Mouse (Mus musculus) forebrain, embryonic 13.5 days (tissue): ENCODE data around the gene Prelp. TPM values are rescaled to one million over a fixed set of nuclear protein-coding genes. Genes with fewer than 3 reads are reported as not detected.
A peak's percentile ranks its signal among the peaks of the same experiment; 100 is the strongest.
"Not testable (repeated sequence)": the region's sequence is repeated elsewhere in the genome, so short reads cannot be mapped to it uniquely, and the experiment has no call there.

Source experiments
- ATAC-seq: fragments of 200-750 bp; cut with Nextera tagmentation; 2 replicates; pipeline ENCODE4 v1.8.0; 2017
- H3K27ac ChIP-seq: fragments of 300-500 bp; sonication (generic); 2 replicates; pipeline ENCODE4 v1.5.1; 2015; ENCODE audit warnings: inconsistent platforms, mild to moderate bottlenecking, moderate library complexity
- H3K27me3 ChIP-seq: fragments of 300-500 bp; sonication (generic); 2 replicates; pipeline ENCODE4 v1.6.1; 2015; ENCODE audit warnings: mild to moderate bottlenecking, inconsistent platforms
- H3K36me3 ChIP-seq: fragments of 300-500 bp; sonication (generic); 2 replicates; pipeline ENCODE4 v1.6.1; 2015; ENCODE audit warnings: mild to moderate bottlenecking, inconsistent platforms; ENCODE audit not compliant: poor library complexity, severe bottlenecking
- H3K4me1 ChIP-seq: fragments of 300-500 bp; sonication (generic); 2 replicates; pipeline ENCODE4 v1.6.1; 2015; ENCODE audit warnings: inconsistent platforms
- H3K4me2 ChIP-seq: fragments of 300-500 bp; sonication (generic); 2 replicates; pipeline ENCODE4 v1.6.1; 2015; ENCODE audit warnings: inconsistent platforms, mild to moderate bottlenecking, moderate library complexity
- H3K4me3 ChIP-seq: fragments of 300-500 bp; sonication (generic); 2 replicates; pipeline ENCODE4 v1.5.1; 2015; ENCODE audit warnings: mild to moderate bottlenecking, inconsistent platforms
- H3K9ac ChIP-seq: fragments of 300-500 bp; sonication (generic); 2 replicates; pipeline ENCODE4 v1.6.1; 2015; ENCODE audit warnings: mild to moderate bottlenecking, inconsistent platforms
- H3K9me3 ChIP-seq: fragments of 300-500 bp; sonication (generic); replicated peaks from 2 replicates; pipeline ENCODE4 v1.6.1; 2016; ENCODE audit warnings: inconsistent platforms
- WGBS: fragments of 180-500 bp; shearing (Covaris S2); methylation state at CpG from one replicate; pipeline ENCODE4 v1.1.7; 2015; 5-methylcytosine and 5-hydroxymethylcytosine counted together
- polyA plus RNA-seq: library from polyadenylated mRNA; unstranded; fragments of >200 nt; fragmentation: Nextera tagmentation; extraction: Ambion mirVana; gene quantifications from 2 replicates; pipeline ENCODE4 v1.2.1, GENCODE M21; 2015

Gene Prelp
- polyA plus RNA-seq: 1.3 and 3.1 TPM in 2 replicates

DNA sequence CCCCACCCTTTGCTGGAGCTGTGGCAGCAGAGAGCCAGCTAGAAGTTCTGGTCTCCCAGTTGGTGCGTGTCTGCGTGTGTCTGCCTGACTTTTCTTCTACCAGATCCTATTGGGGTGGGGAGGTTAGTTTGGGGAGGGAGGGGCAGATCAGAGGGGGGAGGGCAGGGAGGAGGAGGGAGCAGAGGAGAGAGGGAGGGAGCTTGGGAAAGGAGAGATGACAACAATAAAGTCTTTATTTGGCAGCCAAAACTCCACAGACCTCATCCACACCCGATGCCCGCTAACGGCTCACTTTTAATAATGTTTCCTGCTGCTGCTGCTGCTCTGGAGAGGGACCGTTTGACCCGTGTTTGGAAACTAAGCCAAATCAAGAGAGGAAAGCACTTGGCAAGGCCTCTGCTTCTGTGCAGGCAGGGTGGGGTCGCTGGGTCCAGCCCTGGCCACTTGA, at the start of gene Prelp:
Gene Prelp (minus strand): TSS at position 111 of the 448 bp plus-strand sequence.
- Histone ChIP-seq H3K9ac (no peak within 1 kb of the TSS), H3K27me3 (no peaks in the 10 kb centered on the region), H3K36me3 (no peaks in the 10 kb centered on the region), H3K4me2 (peak within 1 kb of the TSS; percentile 24), H3K4me3 (no peak within 1 kb of the TSS), H3K9me3 (no peaks in the 10 kb centered on the region), H3K4me1 (peaks cover 51% of the 10 kb centered on the region), H3K27ac (peak within 1 kb of the TSS; percentile 20)
- WGBS: 3% methylated on average over 8 of the region's 8 CpGs
- no peak; the same call in 1 of the 2 replicates for ATAC-seq

DNA sequence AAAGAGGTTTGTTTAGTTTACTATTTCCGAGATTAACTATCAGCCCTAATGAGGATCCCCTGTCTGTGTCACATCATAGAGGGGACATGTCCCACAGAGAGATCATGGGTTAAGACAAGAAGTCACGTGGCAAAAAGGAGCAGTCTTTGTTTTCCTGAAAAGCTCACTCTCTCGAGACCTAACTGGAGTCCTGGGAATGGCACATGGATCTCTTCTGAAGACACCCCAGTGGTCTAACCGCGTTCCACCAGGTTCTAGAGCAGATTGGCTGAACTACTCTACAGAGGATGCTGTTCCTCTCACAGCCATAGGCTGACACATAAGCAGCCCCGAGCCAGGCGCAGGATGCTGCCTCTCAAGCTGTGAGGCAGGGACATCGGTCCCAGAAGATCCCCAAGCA, 48.2 kb upstream of the Prelp start:
- no peak for ATAC-seq
- WGBS: 89% methylated on average over 8 of the region's 8 CpGs
- Histone ChIP-seq H3K4me3 (no peak overlapping the region), H3K27ac (no peak overlapping the region), H3K9ac (no peak overlapping the region; the same call in 1 of the 2 replicates), H3K4me2 (no peak overlapping the region), H3K9me3 (no peaks in the 10 kb centered on the region), H3K36me3 (no peaks in the 10 kb centered on the region), H3K27me3 (no peaks in the 10 kb centered on the region), H3K4me1 (peaks cover 15% of the 10 kb centered on the region; the same call in 1 of the 2 replicates)

DNA sequence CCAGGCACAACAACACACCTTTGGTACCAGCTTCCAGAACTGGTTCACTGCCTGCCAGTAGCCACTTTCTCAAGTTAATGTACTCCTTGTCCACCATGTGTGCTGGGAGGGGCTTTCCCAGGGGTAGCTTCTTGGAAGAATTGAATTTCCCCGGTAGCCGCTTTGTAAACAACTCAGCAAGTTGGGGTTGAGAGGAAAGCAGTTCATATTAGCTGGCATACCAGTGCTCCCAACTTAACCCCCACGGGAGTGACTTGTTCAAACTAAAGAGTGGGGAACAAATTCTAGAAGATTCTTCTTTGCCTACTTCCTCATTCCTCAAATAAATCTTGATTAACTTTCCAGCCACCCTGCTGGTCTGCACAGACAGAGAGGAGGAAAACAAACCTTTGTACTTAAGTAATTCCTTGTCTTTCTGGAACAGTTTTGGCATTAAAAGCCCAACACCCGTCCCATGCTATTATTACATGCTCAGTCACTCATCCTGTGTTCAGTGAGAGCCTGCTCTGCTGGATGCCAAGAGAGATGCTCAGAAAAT, 47.6 kb upstream of the Prelp start:
- peaks cover 12% of the 10 kb centered on the region; the same call in 1 of the 2 replicates for H3K4me1 ChIP-seq
- WGBS: 74% methylated on average over 4 of the region's 4 CpGs

DNA sequence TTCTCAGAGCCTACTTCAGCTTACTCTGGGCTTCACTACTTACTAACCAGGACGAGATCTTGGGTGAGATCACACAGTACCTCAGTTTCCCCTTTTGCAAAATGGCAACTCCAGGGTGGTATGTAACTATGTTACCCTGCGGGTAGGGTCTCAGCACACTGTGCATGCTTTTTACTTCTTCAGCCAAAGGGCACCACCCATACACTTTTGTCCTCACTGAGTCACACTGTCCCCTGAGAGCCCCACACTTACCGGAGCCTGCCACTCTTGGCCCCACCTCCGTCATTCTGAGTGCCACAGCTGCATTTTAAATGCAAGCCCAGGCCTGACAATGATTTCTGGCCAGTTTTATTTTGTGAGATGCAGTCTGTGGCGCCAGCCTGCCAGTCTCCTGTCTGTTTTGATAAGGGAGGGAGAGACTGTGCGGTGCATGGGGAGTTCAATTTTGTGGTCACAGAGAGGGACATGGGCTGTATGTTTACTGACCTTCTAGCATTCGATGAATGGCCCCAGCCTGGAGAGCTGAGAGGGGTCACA, 46.3 kb upstream of the Prelp start:
- ATAC-seq: no peak
- Histone ChIP-seq H3K4me1 (no peaks in the 10 kb centered on the region), H3K9me3 (no peaks in the 10 kb centered on the region), H3K9ac (no peak overlapping the region), H3K27me3 (no peaks in the 10 kb centered on the region), H3K4me2 (no peak overlapping the region), H3K36me3 (no peaks in the 10 kb centered on the region), H3K27ac (no peak overlapping the region), H3K4me3 (no peak overlapping the region)
- WGBS: 78% methylated on average over 7 of the region's 7 CpGs

More for the DNA sequence above, 47.6 kb upstream of the Prelp start:
- H3K4me3 ChIP-seq: no peak overlapping the region
- ATAC-seq: no peak
- H3K36me3 ChIP-seq: no peaks in the 10 kb centered on the region
- H3K27me3 ChIP-seq: no peaks in the 10 kb centered on the region
- H3K27ac ChIP-seq: no peak overlapping the region
- H3K4me2 ChIP-seq: no peak overlapping the region
- no peaks in the 10 kb centered on the region for H3K9me3 ChIP-seq
- H3K9ac ChIP-seq: no peak overlapping the region; the same call in 1 of the 2 replicates

DNA sequence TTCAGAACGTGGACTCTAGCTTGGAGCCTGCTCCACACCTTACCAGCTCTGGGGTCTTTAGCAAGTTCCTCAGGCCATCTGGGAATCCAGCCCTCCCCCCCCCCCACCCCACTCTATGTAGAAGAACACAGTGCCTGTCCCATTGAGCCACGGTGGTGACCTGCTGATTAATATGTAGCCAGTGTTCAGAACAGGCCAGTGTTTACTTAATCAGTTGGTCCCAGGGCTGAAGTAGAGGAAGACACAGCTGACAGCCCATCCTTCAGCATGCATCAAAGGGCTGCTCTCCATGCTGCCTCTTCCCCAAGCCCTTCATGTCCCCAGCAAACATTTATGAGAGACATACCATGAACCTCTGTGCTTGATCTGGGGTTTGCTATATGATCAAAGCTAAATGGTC, 44.8 kb upstream of the Prelp start:
- no peak overlapping the region for H3K27ac ChIP-seq
- no peaks in the 10 kb centered on the region for H3K27me3 ChIP-seq
- H3K9me3 ChIP-seq: no peaks in the 10 kb centered on the region
- H3K9ac ChIP-seq: no peak overlapping the region
- no peak overlapping the region for H3K4me3 ChIP-seq
- no peak overlapping the region for H3K4me2 ChIP-seq
- no peaks in the 10 kb centered on the region for H3K36me3 ChIP-seq
- WGBS: 77% methylated on average over 2 of the region's 2 CpGs
- peaks cover 9% of the 10 kb centered on the region; the same call in 1 of the 2 replicates for H3K4me1 ChIP-seq
- ATAC-seq: no peak

DNA sequence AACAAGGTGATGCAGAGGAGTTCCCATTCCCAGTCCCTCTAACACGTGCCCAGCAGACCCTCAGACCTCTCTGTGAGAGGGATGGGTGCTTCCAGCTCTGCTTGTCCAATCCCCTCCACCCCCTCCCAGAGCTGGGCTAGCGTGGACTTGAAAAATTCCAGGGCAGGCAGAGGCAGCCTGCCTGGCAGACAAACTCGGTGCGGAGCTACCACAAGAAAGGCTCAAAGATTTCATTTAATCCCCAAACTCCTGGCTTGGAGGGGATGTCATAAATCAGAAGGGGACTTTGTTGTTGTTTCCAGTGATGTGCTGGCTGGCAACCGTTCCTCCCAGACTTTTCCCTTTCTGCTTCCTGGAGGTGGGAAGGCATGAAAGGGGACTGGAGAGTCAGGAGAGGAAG, 44.1 kb upstream of the Prelp start:
- no peaks in the 10 kb centered on the region for H3K9me3 ChIP-seq
- ATAC-seq: no peak
- no peak overlapping the region for H3K27ac ChIP-seq
- H3K4me3 ChIP-seq: no peak overlapping the region
- 61% methylated on average over 5 of the region's 5 CpGs for WGBS
- H3K9ac ChIP-seq: no peak overlapping the region
- H3K4me1 ChIP-seq: peaks cover 9% of the 10 kb centered on the region; the same call in 1 of the 2 replicates
- H3K27me3 ChIP-seq: no peaks in the 10 kb centered on the region
- H3K36me3 ChIP-seq: no peaks in the 10 kb centered on the region
- no peak overlapping the region for H3K4me2 ChIP-seq

DNA sequence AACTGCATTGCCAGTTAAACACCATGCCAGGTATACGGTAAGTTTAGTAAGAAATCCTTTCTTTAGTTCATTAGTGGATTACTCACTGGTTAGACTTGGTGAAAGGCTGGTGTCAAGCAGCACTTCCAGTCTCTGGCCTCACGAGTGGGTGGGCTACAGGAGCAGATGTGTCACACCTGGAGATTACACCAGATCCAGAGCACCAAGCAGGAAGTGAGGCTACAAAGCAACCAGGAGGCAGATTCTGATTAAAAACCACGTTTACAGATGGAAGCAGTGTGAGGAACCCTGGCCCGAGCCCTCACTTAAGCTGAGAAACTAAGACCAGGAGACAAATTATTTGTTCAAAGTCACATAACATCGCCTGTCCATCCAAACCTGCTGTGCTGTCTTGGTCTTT, 43.5 kb upstream of the Prelp start:
- ATAC-seq: no peak
- H3K9ac ChIP-seq: no peak overlapping the region
- H3K4me3 ChIP-seq: no peak overlapping the region
- peaks cover 9% of the 10 kb centered on the region; the same call in 1 of the 2 replicates for H3K4me1 ChIP-seq
- H3K27ac ChIP-seq: no peak overlapping the region
- no peak overlapping the region for H3K4me2 ChIP-seq
- 82% methylated on average over 5 of the region's 5 CpGs for WGBS
- no peaks in the 10 kb centered on the region for H3K9me3 ChIP-seq
- H3K27me3 ChIP-seq: no peaks in the 10 kb centered on the region
- no peaks in the 10 kb centered on the region for H3K36me3 ChIP-seq

DNA sequence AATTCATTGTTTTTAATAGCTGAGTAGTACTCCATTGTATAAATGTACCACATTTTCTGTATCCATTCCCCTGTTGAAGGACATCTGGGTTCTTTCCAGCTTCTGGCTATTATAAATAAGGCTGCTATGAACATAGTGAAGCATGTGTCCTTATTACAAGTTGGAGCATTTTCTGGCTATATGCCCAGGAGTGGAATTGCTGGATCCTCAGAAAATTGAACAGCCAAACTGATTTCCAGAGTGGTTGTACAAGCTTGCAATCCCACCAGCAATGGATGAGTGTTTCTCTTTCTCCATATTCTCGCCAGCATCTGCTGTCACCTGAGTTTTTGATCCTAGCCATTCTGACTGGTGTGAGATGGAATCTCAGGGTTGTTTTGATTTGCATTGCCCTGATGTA, 42.4 kb upstream of the Prelp start:
- H3K27ac ChIP-seq, H3K36me3 ChIP-seq, H3K9ac ChIP-seq, ATAC-seq, H3K9me3 ChIP-seq, H3K27me3 ChIP-seq, H3K4me3 ChIP-seq, H3K4me1 ChIP-seq, H3K4me2 ChIP-seq: not testable (repeated sequence)
- 97% methylated on average over 1 of the region's 1 CpGs for WGBS

DNA sequence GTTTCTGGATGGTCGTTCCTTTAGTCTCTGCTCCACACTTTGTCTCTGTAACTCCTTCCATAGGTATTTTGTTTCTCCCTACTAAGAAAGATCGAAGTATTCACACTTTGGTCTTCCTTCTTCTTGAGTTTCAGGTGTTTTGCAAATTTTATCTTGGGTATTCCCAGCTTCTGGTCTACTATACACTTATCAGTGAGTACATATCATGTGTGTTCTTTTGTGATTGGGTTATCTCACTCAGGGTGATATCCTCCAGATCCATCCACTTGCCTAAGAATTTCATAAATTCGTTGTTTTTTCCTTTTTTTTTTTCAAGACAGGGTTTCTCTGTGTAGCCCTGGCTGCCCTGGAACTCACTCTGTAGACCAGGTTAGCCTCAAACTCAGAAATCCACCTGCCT, 41.9 kb upstream of the Prelp start:
- H3K36me3 ChIP-seq, H3K27ac ChIP-seq, ATAC-seq, H3K4me3 ChIP-seq, H3K27me3 ChIP-seq, H3K4me2 ChIP-seq, H3K4me1 ChIP-seq, H3K9me3 ChIP-seq, H3K9ac ChIP-seq: not testable (repeated sequence)
- 88% methylated on average over 3 of the region's 3 CpGs for WGBS

DNA sequence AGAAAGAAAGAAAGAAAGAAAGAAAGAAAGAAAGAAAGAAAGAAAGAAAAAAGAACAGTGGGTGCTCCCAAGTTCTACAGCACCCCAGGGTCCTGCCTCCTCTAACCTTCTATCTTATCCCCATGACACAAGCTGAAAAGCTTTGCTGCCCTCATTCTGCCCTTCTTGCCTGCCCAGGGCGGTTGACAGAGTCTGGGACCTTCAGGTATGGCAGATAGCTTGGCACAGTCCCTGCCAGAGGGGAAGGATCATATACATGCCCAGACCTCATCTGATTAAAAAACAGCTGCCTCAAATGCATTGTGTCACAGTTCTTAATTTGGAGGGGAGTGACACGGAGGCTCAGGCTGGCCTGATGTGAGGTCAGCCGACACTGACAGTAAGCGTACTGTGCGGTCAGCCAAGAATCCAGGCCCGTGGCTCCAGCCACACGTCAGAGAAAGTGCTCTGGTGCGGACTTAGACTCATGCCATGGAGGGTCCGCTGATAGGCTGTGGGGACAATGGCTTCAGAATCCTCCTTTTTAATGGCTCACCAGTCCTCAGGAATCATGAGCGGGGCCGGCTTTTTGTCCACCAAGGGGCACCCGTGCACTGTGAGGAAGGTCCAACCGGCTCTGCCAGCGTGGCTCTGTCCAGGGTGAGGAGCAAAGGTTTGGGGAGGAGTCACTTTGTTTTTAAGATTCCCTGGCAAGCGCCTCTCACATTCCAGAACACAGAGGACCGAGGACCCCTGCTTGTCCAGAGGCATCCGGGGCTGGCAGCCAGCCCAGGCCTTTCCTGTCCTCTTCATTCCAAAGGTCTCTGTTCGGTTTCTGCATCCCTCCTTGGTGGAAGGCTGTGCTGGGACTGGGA, 40.3 kb upstream of the Prelp start:
- H3K9me3 ChIP-seq: no peaks in the 10 kb centered on the region
- 13% methylated on average over 18 of the region's 18 CpGs for WGBS

DNA sequence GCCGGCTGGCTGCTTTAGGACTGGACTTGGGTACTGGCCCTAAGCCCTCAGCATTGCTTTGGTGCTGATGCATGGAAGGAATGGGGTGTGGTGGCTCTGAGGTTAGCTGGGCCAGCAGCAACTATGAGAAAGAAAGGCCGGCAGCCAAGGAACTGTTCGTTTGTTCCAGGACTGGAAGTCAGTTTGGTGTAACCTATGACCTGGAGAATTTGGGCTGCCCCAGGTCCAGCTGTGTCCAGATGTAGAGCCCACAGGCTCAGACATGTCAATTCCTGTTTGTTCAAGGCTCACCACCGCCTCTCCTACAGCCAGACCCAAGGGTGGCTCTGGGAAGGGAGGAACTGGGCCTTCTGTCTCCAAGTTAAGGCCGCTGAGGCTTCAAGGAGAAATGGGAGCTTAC, 38.3 kb upstream of the Prelp start:
- H3K27ac ChIP-seq: no peak overlapping the region
- WGBS: 85% methylated on average over 5 of the region's 5 CpGs
- no peaks in the 10 kb centered on the region for H3K9me3 ChIP-seq
- peaks cover 9% of the 10 kb centered on the region; the same call in 1 of the 2 replicates for H3K4me1 ChIP-seq
- no peak for ATAC-seq
- H3K4me3 ChIP-seq: no peak overlapping the region
- no peak overlapping the region for H3K4me2 ChIP-seq
- no peaks in the 10 kb centered on the region for H3K36me3 ChIP-seq
- H3K9ac ChIP-seq: no peak overlapping the region
- no peaks in the 10 kb centered on the region for H3K27me3 ChIP-seq

More for the DNA sequence above, 40.3 kb upstream of the Prelp start:
- Histone ChIP-seq H3K9ac (no peak overlapping the region), H3K4me1 (peaks cover 9% of the 10 kb centered on the region; the same call in 1 of the 2 replicates), H3K27me3 (no peaks in the 10 kb centered on the region), H3K36me3 (no peaks in the 10 kb centered on the region), H3K27ac (no peak overlapping the region), H3K4me3 (no peak overlapping the region), H3K4me2 (peak overlapping the region; percentile 32)
- ATAC-seq: 0 out of 2 replicates have a peak, but pooled peaks have one; percentile 41

DNA sequence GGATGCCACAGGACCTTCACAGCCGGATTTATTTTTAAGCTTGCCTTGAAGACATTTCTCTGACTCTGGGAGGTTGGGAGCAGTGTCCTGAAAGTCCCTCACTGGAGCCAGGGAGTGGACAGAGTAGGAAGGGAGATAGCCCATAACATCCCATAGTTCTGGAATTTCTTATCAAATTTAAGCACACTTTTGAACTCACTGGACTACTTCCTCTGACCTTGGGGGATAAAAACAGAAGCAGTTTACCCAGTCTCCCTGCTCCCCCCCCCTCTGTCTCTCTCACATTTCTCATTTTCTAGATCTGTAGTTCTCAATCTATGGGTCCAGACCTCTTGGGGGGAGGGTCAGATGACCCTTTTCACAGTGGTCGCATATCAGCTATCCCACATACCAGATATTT, 32.8 kb upstream of the Prelp start:
- no peak overlapping the region for H3K4me2 ChIP-seq
- no peak overlapping the region for H3K9ac ChIP-seq
- no peak overlapping the region; the same call in 1 of the 2 replicates for H3K27ac ChIP-seq
- ATAC-seq: no peak
- 71% methylated on average over 2 of the region's 2 CpGs for WGBS
- no peak overlapping the region for H3K4me3 ChIP-seq
- no peaks in the 10 kb centered on the region for H3K9me3 ChIP-seq
- H3K36me3 ChIP-seq: no peaks in the 10 kb centered on the region
- no peaks in the 10 kb centered on the region for H3K27me3 ChIP-seq
- no peaks in the 10 kb centered on the region for H3K4me1 ChIP-seq
